Mouse (Mus musculus) fibroblast of lung, adult 2 months (primary cell): ENCODE data around the gene Cfb.
"Not testable (repeated sequence)": the region's sequence is repeated elsewhere in the genome, so short reads cannot be mapped to it uniquely, and the experiment has no call there.

ENCODE experiments used
- DNase-seq: peaks from one replicate; pipeline ENCODE4 v3.0.0-alpha.2; 2011; ENCODE audit warnings: low read depth

Gene Cfb

GRCm38 (mm10) chr17:34862416-34863081 lies at the start of gene Cfb:
Gene Cfb (minus strand): TSS chr17:34862518.
- no peak for DNase-seq

- DNase-seq: no peak
These were observed 49.6 kb upstream of the Cfb start for GRCm38 (mm10) chr17:34911945-34912351.

GRCm38 (mm10) chr17:34910982-34911381 lies 48.7 kb upstream of the Cfb start:
- DNase-seq: no peak

- DNase-seq: no peak
These were observed 40.6 kb upstream of the Cfb start for GRCm38 (mm10) chr17:34902895-34903294.

GRCm38 (mm10) chr17:34901948-34902347 lies 39.6 kb upstream of the Cfb start:
- DNase-seq: not testable (repeated sequence)

- DNase-seq: not testable (repeated sequence)
These were observed 38.5 kb upstream of the Cfb start for GRCm38 (mm10) chr17:34900826-34901225.

GRCm38 (mm10) chr17:34899890-34900243 lies 37.5 kb upstream of the Cfb start:
- no peak for DNase-seq

- DNase-seq: no peak
These were observed 37.0 kb upstream of the Cfb start for GRCm38 (mm10) chr17:34899053-34899889.

- no peak for DNase-seq
These were observed 36.4 kb upstream of the Cfb start for GRCm38 (mm10) chr17:34898706-34899052.

- no peak for DNase-seq
These were observed 35.9 kb upstream of the Cfb start, which contains the start of the genes C2 and Ehmt2 for GRCm38 (mm10) chr17:34898160-34898586. Gene C2 (minus strand): TSS chr17:34898265. Gene Ehmt2 (plus strand): TSS chr17:34898469.

- no peak for DNase-seq
These were observed 35.2 kb upstream of the Cfb start for GRCm38 (mm10) chr17:34897373-34898159.

GRCm38 (mm10) chr17:34896366-34896765 lies 34.0 kb upstream of the Cfb start:
- no peak for DNase-seq

- DNase-seq: no peak
These were observed 33.4 kb upstream of the Cfb start for GRCm38 (mm10) chr17:34895724-34896123.

- no peak for DNase-seq
These were observed 32.6 kb upstream of the Cfb start for GRCm38 (mm10) chr17:34894801-34895530.

- DNase-seq: peak; percentile 79
These were observed 31.8 kb upstream of the Cfb start for GRCm38 (mm10) chr17:34894074-34894597.

GRCm38 (mm10) chr17:34893072-34893824 lies 30.9 kb upstream of the Cfb start:
- no peak for DNase-seq

GRCm38 (mm10) chr17:34891377-34891776 lies 29.1 kb upstream of the Cfb start:
- no peak for DNase-seq

GRCm38 (mm10) chr17:34890074-34890743 lies 27.9 kb upstream of the Cfb start:
- DNase-seq: no peak

GRCm38 (mm10) chr17:34887942-34888341 lies 25.6 kb upstream of the Cfb start:
- DNase-seq: no peak

- DNase-seq: no peak
These were observed 23.3 kb upstream of the Cfb start for GRCm38 (mm10) chr17:34885615-34886014.
